Mouse (Mus musculus) forebrain, embryonic 16.5 days (tissue): Measurements from ENCODE around the gene Zmiz1. TPM values are rescaled to one million over a fixed set of nuclear protein-coding genes. Genes with fewer than 3 reads are reported as not detected.

ENCODE experiments used
- ATAC-seq: fragments of 200-750 bp; cut with Nextera tagmentation; 2 replicates; pipeline ENCODE4 v1.8.0; 2017; ENCODE audit warnings: mild to moderate bottlenecking, moderate library complexity
- H3K27ac ChIP-seq: fragments of 300-500 bp; sonication (generic); 2 replicates; pipeline ENCODE4 v1.5.1; 2014; ENCODE audit warnings: low read length, control low read depth
- H3K27me3 ChIP-seq: fragments of 300-500 bp; sonication (generic); replicated peaks from 2 replicates; pipeline ENCODE4 v1.6.1; 2014; ENCODE audit warnings: low read length; ENCODE audit not compliant: control insufficient read depth, insufficient read depth
- H3K36me3 ChIP-seq: fragments of 300-500 bp; sonication (generic); 2 replicates; pipeline ENCODE4 v1.6.1; 2014; ENCODE audit not compliant: control insufficient read depth, insufficient read depth
- H3K4me1 ChIP-seq: fragments of 300-500 bp; sonication (generic); replicated peaks from 2 replicates; pipeline ENCODE4 v1.6.1; 2014; ENCODE audit warnings: low read length; ENCODE audit not compliant: control insufficient read depth, insufficient read depth
- H3K4me2 ChIP-seq: fragments of 300-500 bp; sonication (generic); 2 replicates; pipeline ENCODE4 v1.6.1; 2014; ENCODE audit warnings: mild to moderate bottlenecking, low read length, control low read depth
- H3K4me3 ChIP-seq: fragments of 300-500 bp; sonication (generic); replicated peaks from 2 replicates; pipeline ENCODE4 v1.5.1; 2014; ENCODE audit warnings: mild to moderate bottlenecking, low read length, control low read depth
- H3K9ac ChIP-seq: fragments of 300-500 bp; sonication (generic); replicated peaks from 2 replicates; pipeline ENCODE4 v1.6.1; 2014; ENCODE audit warnings: low read depth, low read length, control low read depth
- H3K9me3 ChIP-seq: fragments of 300-500 bp; sonication (generic); 2 replicates; pipeline ENCODE4 v1.6.1; 2016; ENCODE audit warnings: low read length; ENCODE audit not compliant: control insufficient read depth
- WGBS: fragments of 180-500 bp; shearing (Covaris S2); extraction: QIAGEN DNeasy Blood & Tissue Kit; methylation state at CpG from one replicate; pipeline ENCODE4 v1.1.7; 2014; 5-methylcytosine and 5-hydroxymethylcytosine counted together
- polyA plus RNA-seq: library from polyadenylated mRNA; unstranded; fragments of >200 nt; fragmentation: Nextera tagmentation; extraction: Ambion mirVana; gene quantifications from 2 replicates; pipeline ENCODE4 v1.2.1, GENCODE M21; 2015

Zmiz1 gene
- polyA plus RNA-seq, 1 experiment from 2014 or later = 56.6 TPM

GRCm38 (mm10) chr14:25484049-25484448 is 25.1 kb downstream of the Zmiz1 start:
- no peak overlapping the region for H3K27ac ChIP-seq
- no peak overlapping the region for H3K4me2 ChIP-seq
- no peaks in the 10 kb centered on the region for H3K36me3 ChIP-seq
- no peak overlapping the region for H3K4me3 ChIP-seq
- H3K4me1 ChIP-seq = peaks cover 61% of the 10 kb centered on the region
- WGBS = 43% methylated on average over 5 of the region's 5 CpGs
- no peak for ATAC-seq
- no peaks in the 10 kb centered on the region for H3K27me3 ChIP-seq
- no peaks in the 10 kb centered on the region for H3K9me3 ChIP-seq
- H3K9ac ChIP-seq = no peak overlapping the region

- no peak for ATAC-seq
- H3K27ac ChIP-seq = no peak overlapping the region
- no peak overlapping the region for H3K9ac ChIP-seq
- H3K36me3 ChIP-seq = no peaks in the 10 kb centered on the region
- H3K4me1 ChIP-seq = peaks cover 48% of the 10 kb centered on the region
- no peaks in the 10 kb centered on the region for H3K9me3 ChIP-seq
- no peaks in the 10 kb centered on the region for H3K27me3 ChIP-seq
- no peak overlapping the region for H3K4me2 ChIP-seq
- H3K4me3 ChIP-seq = no peak overlapping the region
- 75% methylated on average over 2 of the region's 2 CpGs for WGBS
Measured at GRCm38 (mm10) chr14:25486220-25486619, 27.2 kb downstream of the Zmiz1 start.

DNA sequence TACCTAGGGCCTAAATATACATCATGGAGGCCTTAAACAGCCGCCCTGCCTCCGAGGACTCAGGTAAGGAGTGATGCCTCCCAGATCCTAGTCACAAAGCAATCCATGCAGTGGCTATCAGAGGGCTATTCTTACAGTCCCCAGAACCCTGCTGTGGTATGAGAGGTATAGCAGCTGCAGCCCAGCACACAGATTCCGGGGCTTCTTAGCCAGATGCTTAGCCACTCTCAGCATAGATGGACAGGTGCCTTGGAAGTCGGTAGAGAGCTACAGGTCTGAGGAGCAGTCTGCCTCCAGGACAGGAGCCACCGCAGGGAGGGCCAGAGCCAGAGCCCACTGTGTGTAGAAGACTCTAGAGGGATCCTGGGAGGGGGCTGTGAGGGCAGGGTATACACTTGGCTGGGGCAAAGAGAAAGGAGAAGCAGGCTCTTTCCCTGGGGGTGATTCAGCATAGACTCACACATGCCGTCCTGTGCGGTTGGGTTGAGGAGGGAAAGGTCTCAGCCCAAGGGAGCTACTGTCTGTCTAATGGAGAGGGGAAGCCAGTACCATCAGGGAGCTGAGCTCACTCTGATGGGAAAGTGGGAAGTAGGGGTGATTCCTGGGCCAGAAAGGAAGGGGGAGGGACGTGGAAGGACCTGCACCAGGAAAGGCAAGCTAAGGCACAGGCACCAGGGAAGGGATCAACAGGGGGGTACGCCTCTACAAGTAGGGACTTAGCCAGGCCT is 27.9 kb downstream of the Zmiz1 start:
- Histone ChIP-seq H3K4me2 (no peak overlapping the region), H3K27me3 (no peaks in the 10 kb centered on the region), H3K4me1 (peaks cover 42% of the 10 kb centered on the region), H3K9ac (peak overlapping the region; percentile 15; the same call in 1 of the 2 replicates), H3K9me3 (no peaks in the 10 kb centered on the region), H3K36me3 (no peaks in the 10 kb centered on the region), H3K27ac (no peak overlapping the region), H3K4me3 (no peak overlapping the region)
- no peak for ATAC-seq
- 73% methylated on average over 9 of the region's 9 CpGs for WGBS

GRCm38 (mm10) chr14:25487470-25487955 is 28.5 kb downstream of the Zmiz1 start:
- no peak overlapping the region for H3K4me2 ChIP-seq
- H3K36me3 ChIP-seq = no peaks in the 10 kb centered on the region
- WGBS = 80% methylated on average over 7 of the region's 7 CpGs
- H3K27me3 ChIP-seq = no peaks in the 10 kb centered on the region
- H3K4me3 ChIP-seq = no peak overlapping the region
- H3K9ac ChIP-seq = no peak overlapping the region
- H3K4me1 ChIP-seq = peaks cover 46% of the 10 kb centered on the region
- ATAC-seq = no peak
- H3K27ac ChIP-seq = no peak overlapping the region
- H3K9me3 ChIP-seq = no peaks in the 10 kb centered on the region

DNA sequence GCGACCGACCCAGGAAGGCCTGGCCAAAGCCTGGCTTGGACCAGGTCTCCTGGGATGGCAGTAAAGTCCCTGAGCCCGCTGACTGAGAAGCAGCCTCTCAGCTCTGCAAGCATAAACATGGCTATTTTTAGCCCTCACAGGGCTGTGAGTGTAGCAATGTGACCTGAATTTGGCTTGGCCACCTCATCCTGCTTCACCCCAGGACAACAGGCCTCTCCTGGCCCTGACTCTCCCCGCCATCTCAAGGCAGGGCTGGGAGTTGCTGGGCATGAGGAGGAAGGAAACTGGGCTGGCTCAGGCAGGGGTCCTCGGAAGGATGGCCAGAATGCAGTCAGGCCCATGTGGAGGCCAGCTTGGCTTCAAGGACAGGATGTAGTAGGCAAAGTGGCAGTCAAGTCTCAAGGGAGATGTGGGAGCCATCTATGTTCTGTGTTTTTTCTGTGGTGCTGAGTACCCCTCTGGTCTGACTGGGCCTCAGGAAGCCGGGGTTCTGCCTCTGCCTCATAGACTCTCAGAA is 29.2 kb downstream of the Zmiz1 start:
- WGBS = 78% methylated on average over 6 of the region's 6 CpGs
- no peaks in the 10 kb centered on the region for H3K9me3 ChIP-seq
- H3K4me2 ChIP-seq = no peak overlapping the region
- H3K4me3 ChIP-seq = no peak overlapping the region
- no peak overlapping the region for H3K9ac ChIP-seq
- H3K27ac ChIP-seq = no peak overlapping the region
- no peak for ATAC-seq
- H3K36me3 ChIP-seq = no peaks in the 10 kb centered on the region
- peaks cover 52% of the 10 kb centered on the region for H3K4me1 ChIP-seq
- no peaks in the 10 kb centered on the region for H3K27me3 ChIP-seq

DNA sequence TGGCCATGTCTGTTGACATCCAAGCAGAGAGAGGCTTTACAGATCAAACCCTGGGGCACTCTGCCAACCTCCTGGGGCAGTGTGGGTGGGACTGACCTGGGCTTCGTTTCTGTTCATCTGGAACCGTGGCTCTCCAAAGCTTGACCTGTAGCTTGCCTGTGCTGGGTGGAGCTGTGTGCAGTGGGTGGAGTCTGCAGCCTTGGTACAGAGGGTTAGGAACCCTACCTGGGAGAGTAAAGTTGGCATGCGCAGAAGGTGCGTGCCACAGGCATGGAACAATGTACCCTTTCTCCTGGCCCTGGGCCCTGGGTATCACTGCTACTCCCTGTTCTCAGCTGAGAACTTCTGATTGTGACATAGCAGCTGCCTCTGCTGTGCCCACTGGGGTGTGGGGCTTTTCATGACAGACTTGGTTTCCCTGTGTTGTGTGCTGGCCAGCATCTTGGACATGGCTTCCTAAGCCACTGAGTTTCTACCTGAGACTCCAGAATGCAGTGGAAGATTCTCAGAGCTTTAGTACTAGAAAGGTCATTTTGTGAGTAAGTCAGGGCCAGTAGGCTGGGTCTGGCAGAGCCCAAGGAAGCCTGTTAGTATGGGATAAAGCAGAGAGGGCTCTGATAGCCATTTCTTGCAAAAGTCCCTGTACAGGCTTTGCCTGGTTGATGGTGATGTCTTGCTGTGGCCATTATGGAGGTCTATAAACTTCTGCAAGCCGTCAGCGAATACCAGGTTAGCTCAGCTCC is 30.5 kb downstream of the Zmiz1 start:
- Histone ChIP-seq H3K9ac (no peak overlapping the region), H3K4me2 (no peak overlapping the region), H3K27me3 (no peaks in the 10 kb centered on the region)

DNA sequence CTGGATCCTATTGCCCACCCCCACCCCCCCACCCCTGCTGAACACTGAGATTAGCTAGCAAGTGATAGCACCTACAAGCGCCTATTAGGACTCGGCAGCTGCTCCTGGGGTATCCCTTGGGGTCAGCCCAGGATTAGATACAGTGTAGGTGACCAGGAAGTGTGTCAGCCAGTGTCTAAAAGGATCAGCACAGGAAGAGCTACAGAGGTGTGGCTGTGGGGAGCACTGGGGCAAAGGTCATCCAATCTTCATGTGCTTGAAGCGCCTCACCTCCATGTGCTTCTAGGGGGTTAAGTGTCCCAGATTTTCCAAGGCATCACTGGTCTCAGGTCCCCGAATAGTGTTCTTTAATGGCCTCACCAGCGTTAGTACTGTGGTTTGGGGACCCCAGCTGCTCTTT is 33.0 kb downstream of the Zmiz1 start:
- no peak overlapping the region for H3K27ac ChIP-seq
- no peaks in the 10 kb centered on the region for H3K36me3 ChIP-seq
- no peaks in the 10 kb centered on the region for H3K27me3 ChIP-seq
- WGBS = 79% methylated on average over 5 of the region's 5 CpGs
- H3K4me2 ChIP-seq = no peak overlapping the region
- H3K4me1 ChIP-seq = peaks cover 71% of the 10 kb centered on the region
- H3K9me3 ChIP-seq = no peaks in the 10 kb centered on the region
- ATAC-seq = no peak
- H3K4me3 ChIP-seq = no peak overlapping the region
- H3K9ac ChIP-seq = no peak overlapping the region

More for the DNA sequence above, 30.5 kb downstream of the Zmiz1 start:
- Histone ChIP-seq H3K4me3 (no peak overlapping the region), H3K36me3 (no peaks in the 10 kb centered on the region), H3K9me3 (no peaks in the 10 kb centered on the region), H3K4me1 (peaks cover 59% of the 10 kb centered on the region), H3K27ac (no peak overlapping the region)
- ATAC-seq = no peak
- WGBS = 69% methylated on average over 6 of the region's 6 CpGs

GRCm38 (mm10) chr14:25492567-25493279 is 33.7 kb downstream of the Zmiz1 start:
- Histone ChIP-seq H3K27me3 (no peaks in the 10 kb centered on the region), H3K36me3 (no peaks in the 10 kb centered on the region), H3K9me3 (no peaks in the 10 kb centered on the region), H3K4me2 (peak overlapping the region; percentile 1; the same call in 1 of the 2 replicates), H3K4me1 (peaks cover 72% of the 10 kb centered on the region), H3K27ac (peak overlapping the region; percentile 87), H3K9ac (peak overlapping the region; percentile 39; the same call in 1 of the 2 replicates), H3K4me3 (no peak overlapping the region)
- WGBS = 70% methylated on average over 11 of the region's 11 CpGs
- no peak for ATAC-seq
